Mouse (Mus musculus) lung, postnatal 0 days (tissue): ENCODE results near the gene Arl5b.

Experiments used
- CTCF ChIP-seq: IDR thresholded peaks from 2 replicates; pipeline ENCODE4 v1.5.1; 2016; ENCODE audit warnings: antibody characterized with exemption, mild to moderate bottlenecking
- EP300 ChIP-seq: IDR thresholded peaks from 2 replicates; pipeline ENCODE4 v1.6.1; 2016; ENCODE audit warnings: antibody characterized with exemption, mild to moderate bottlenecking, control low read depth

DNA sequence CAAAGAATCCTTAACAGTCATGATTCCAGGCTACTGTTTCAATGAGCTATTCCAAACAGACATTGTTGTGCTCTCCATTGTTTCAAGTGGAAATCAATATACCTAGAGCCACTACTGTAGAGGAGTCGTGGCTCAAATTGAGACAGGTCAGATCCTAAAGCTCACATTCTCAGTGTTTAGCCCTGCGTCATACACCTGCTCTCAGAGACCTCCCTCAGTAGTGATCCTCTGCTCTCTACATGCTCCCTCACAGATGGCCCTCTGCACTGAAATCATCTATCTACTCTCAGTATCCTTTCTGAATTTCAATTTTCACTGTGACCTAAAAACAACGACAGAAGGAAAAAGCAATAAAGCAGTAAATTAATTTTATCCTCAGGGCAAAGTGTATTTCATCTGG is 41.7 kb upstream of the Arl5b start:
- TF ChIP-seq CTCF (no peak), EP300 (no peak)
